Mouse (Mus musculus): ENCODE data around the gene Prokr2.

GRCm38 (mm10) chr2:132418414-132418813 lies 33.2 kb upstream of the Prokr2 start:
- TF ChIP-seq CTCF (IDR thresholded peaks at IDR 0.05; ENCODE audit: borderline replicate concordance, control insufficient read depth, extremely low read depth, insufficient read depth, low read length, poor library complexity) (no peak), POLR2A (IDR thresholded peaks at IDR 0.05; ENCODE audit: control insufficient read depth, extremely low read depth, insufficient read depth, low read length, poor library complexity) (no peak)

Measured in thymus, adult 2 months (tissue).